Mouse (Mus musculus): ENCODE results near the gene Clec2i.

DNA sequence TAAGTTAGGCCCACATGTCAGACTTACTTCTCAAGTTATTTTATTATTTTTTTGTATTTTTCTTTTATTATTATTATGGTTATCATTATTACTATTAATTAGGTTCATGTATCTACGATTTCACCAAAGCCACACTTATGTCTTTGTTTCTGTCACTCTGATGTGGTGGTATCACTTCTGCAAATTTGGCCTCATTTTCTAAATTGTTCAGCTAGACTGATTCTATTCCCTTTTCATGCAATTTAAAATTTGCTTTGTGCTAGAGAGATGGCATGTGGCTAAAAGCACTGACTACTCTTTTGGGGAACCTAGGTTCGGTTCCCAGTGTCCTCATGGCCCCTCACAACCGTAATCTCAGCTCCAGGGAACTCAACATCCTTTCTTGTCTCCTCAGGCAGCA, 58.2 kb downstream of the Clec2i start:
- TF ChIP-seq USF1 (IDR thresholded peaks at IDR 0.05; ENCODE audit: low read depth, low read length) (no peak), ZNF384 (IDR thresholded peaks at IDR 0.05; ENCODE audit: low read depth, low read length) (no peak), MXI1 (IDR thresholded peaks at IDR 0.05; ENCODE audit: low read depth, low read length) (no peak), ETS1 (IDR thresholded peaks at IDR 0.05; ENCODE audit: low read depth, low read length) (no peak)
